Mouse (Mus musculus): ENCODE data around the gene Apln. TPM values are rescaled to one million over a fixed set of nuclear protein-coding genes. Genes with fewer than 3 reads are reported as not detected.

Apln gene
- polyA plus RNA-seq, 1 experiment from 2014 or later: 2.1 TPM

Other genes with a start within 250 kb of the Apln start
- 28.1 and 28.7 TPM in 2 replicates for gene Smarca1, start 141.9 kb downstream of the Apln start, polyA plus RNA-seq (2016; fragmentation: Nextera tagmentation; extraction: Ambion mirVana)
- gene Ocrl, start 122.5 kb downstream of the Apln start, polyA plus RNA-seq (2016; fragmentation: Nextera tagmentation; extraction: Ambion mirVana): 13.4 and 14.4 TPM in 2 replicates
- gene Xpnpep2, start 73.9 kb upstream of the Apln start, polyA plus RNA-seq (2016; fragmentation: Nextera tagmentation; extraction: Ambion mirVana): 0.15 and 0.41 TPM in 2 replicates
- gene Sash3, start 111.6 kb upstream of the Apln start, polyA plus RNA-seq (2016; fragmentation: Nextera tagmentation; extraction: Ambion mirVana): 0.84 and 0.96 TPM in 2 replicates
- gene Zdhhc9, start 174.0 kb upstream of the Apln start, polyA plus RNA-seq (2016; fragmentation: Nextera tagmentation; extraction: Ambion mirVana): 2.6 and 3.9 TPM in 2 replicates
- 9.1 and 11.3 TPM in 2 replicates for gene Utp14a, start 222.0 kb upstream of the Apln start, polyA plus RNA-seq (2016; fragmentation: Nextera tagmentation; extraction: Ambion mirVana)